In genomic region chr14:25560841-25561240, GRCm38 (mm10) we compare ENCODE assay signal across 18 mouse cellular contexts.
A peak's percentile ranks its signal among the peaks of the same experiment; 100 is the strongest.
DNase-seq lines count a peak whose midpoint lies in the region; ATAC-seq and TF ChIP-seq lines count a peak whose summit lies in the region.
"Had no signal": no experiment of that assay in that cellular context is flagged by ENCODE, and none has a peak within 500 bp of the region (broad histone marks: within the 10 kb centered on the region; RNA-seq: fewer than 3 reads in every experiment).

No protein-coding gene starts in this region.

- intact Hi-C loops in left cerebral cortex, adult 2 months (cut with DNase I) = loop anchor here (10.0 kb wide), 1 partner anchor 526 kb away; no protein-coding TSS in a partner anchor

- H3K27me3 ChIP-seq in forebrain, postnatal 0 days (ENCODE audit: insufficient read depth, low read length) = no peaks in the 10 kb centered on the region
- H3K27me3 ChIP-seq in forebrain, embryonic 16.5 days (replicated peaks; ENCODE audit: control insufficient read depth, insufficient read depth, low read length) = no peaks in the 10 kb centered on the region
- H3K27me3 ChIP-seq: embryonic facial prominence, embryonic 15.5 days; forebrain, embryonic 13.5 days; intestine, embryonic 15.5 days; midbrain, embryonic 12.5 days had no signal

- no peak overlapping the region for H3K27ac ChIP-seq in forebrain, postnatal 0 days (ENCODE audit: low read depth, low read length)
- no peak overlapping the region for H3K27ac ChIP-seq in forebrain, embryonic 16.5 days (ENCODE audit: low read length)
- no peak overlapping the region for H3K27ac ChIP-seq in left cerebral cortex, adult 2 months
- H3K27ac ChIP-seq: embryonic facial prominence, embryonic 15.5 days; hindbrain, embryonic 10.5 days; intestine, embryonic 15.5 days; macrophage had no signal

- ATAC-seq in forebrain, postnatal 0 days = no peak
- no peak for ATAC-seq in forebrain, embryonic 16.5 days
- ATAC-seq: forebrain, embryonic 13.5 days; intestine, embryonic 15.5 days had no signal

- peaks cover 7% of the 10 kb centered on the region for H3K4me1 ChIP-seq in forebrain, postnatal 0 days (ENCODE audit: insufficient read depth)
- H3K4me1 ChIP-seq in forebrain, embryonic 16.5 days (replicated peaks; ENCODE audit: control insufficient read depth, insufficient read depth, low read length) = peaks cover 36% of the 10 kb centered on the region

- H3K9ac ChIP-seq in forebrain, postnatal 0 days = no peak overlapping the region
- no peak overlapping the region for H3K9ac ChIP-seq in forebrain, embryonic 16.5 days (replicated peaks; ENCODE audit: low read depth, low read length)
- H3K9ac ChIP-seq: embryonic facial prominence, embryonic 15.5 days; forebrain, embryonic 13.5 days; intestine, embryonic 15.5 days; midbrain, embryonic 12.5 days had no signal

- no peak overlapping the region for H3K4me3 ChIP-seq in forebrain, postnatal 0 days (ENCODE audit: low read depth, low read length)
- H3K4me3 ChIP-seq in forebrain, embryonic 16.5 days (replicated peaks; ENCODE audit: low read length) = no peak overlapping the region
- H3K4me3 ChIP-seq in left cerebral cortex, adult 2 months = no peak overlapping the region
- H3K4me3 ChIP-seq: embryonic facial prominence, embryonic 15.5 days; forebrain, embryonic 13.5 days; hindbrain, embryonic 10.5 days; intestine, embryonic 15.5 days; midbrain, embryonic 12.5 days had no signal

- H3K4me2 ChIP-seq in forebrain, postnatal 0 days (ENCODE audit: low read depth) = no peak overlapping the region
- H3K4me2 ChIP-seq in forebrain, embryonic 16.5 days (ENCODE audit: low read length) = no peak overlapping the region
- H3K4me2 ChIP-seq: embryonic facial prominence, embryonic 15.5 days; forebrain, embryonic 13.5 days; intestine, embryonic 15.5 days; midbrain, embryonic 12.5 days had no signal

- 92% methylated on average over 3 of the region's 3 CpGs for WGBS in forebrain, postnatal 0 days
- WGBS in forebrain, embryonic 16.5 days = 79% methylated on average over 3 of the region's 3 CpGs

- 0 out of 2 replicates have a peak, but pooled peaks have one; percentile 28 for TF ChIP-seq CTCF in forebrain, postnatal 0 days (IDR thresholded peaks at IDR 0.05; ENCODE audit: low read depth)
- TF ChIP-seq CTCF in left cerebral cortex, adult 2 months (IDR thresholded peaks at IDR 0.05) = peak; percentile 22

- no peak for DNase-seq in forebrain, postnatal 0 days
- DNase-seq in left cerebral cortex, adult 2 months (ENCODE audit: extremely low spot score in 1 of 2, low spot score in 2 of 2) = no peak
- DNase-seq in left cerebral cortex, adult 18-20 months (ENCODE audit: low spot score in 2 of 2) = no peak
- peak; percentile 46 for DNase-seq in thymus, postnatal 14 days
- no peak for DNase-seq in thymus, postnatal 10 days (ENCODE audit: low spot score in 2 of 2)
- peak; percentile 39 for DNase-seq in induced T-regulatory cell, adult 2 months (ENCODE audit: low read depth)
- DNase-seq in adrenal gland, adult 8-10 months = no peak
- DNase-seq: cerebellum, postnatal 36 days; gastrocnemius, postnatal 10 days; kidney, postnatal 14 days; right cerebral cortex, postnatal 14 days had no signal

- no peaks in the 10 kb centered on the region for H3K36me3 ChIP-seq in forebrain, postnatal 0 days (ENCODE audit: insufficient read depth)
- no peaks in the 10 kb centered on the region for H3K36me3 ChIP-seq in forebrain, embryonic 16.5 days (ENCODE audit: control insufficient read depth, insufficient read depth)
- H3K36me3 ChIP-seq: intestine, embryonic 15.5 days had no signal

- H3K9me3 ChIP-seq in forebrain, postnatal 0 days (ENCODE audit: low read length) = no peaks in the 10 kb centered on the region
- H3K9me3 ChIP-seq in forebrain, embryonic 16.5 days (ENCODE audit: control insufficient read depth, low read length) = no peaks in the 10 kb centered on the region
- H3K9me3 ChIP-seq: embryonic facial prominence, embryonic 15.5 days; forebrain, embryonic 13.5 days; hindbrain, embryonic 10.5 days; intestine, embryonic 15.5 days; midbrain, embryonic 12.5 days had no signal

Comparison
In these comparisons a context has a peak if more than half of its experiments do, and no peak if none do; other contexts are left out.
1. DNase-seq: peak in thymus, postnatal 14 days (single experiment) and induced T-regulatory cell, adult 2 months (single experiment); none in forebrain, postnatal 0 days (single experiment), left cerebral cortex, adult 2 months (0 of 2), left cerebral cortex, adult 18-20 months (0 of 2), thymus, postnatal 10 days (0 of 2) and adrenal gland, adult 8-10 months (single experiment).